Mouse (Mus musculus) intestine, embryonic 14.5 days (tissue): Measurements from ENCODE around the gene Ugt1a9. TPM values are rescaled to one million over a fixed set of nuclear protein-coding genes. Genes with fewer than 3 reads are reported as not detected.
"Not testable (repeated sequence)": the region's sequence is repeated elsewhere in the genome, so short reads cannot be mapped to it uniquely, and the experiment has no call there.

Experiments
- ATAC-seq: fragments of 200-750 bp; cut with Nextera tagmentation; replicated peaks from 2 replicates; pipeline ENCODE4 v1.8.0; 2017; ENCODE audit warnings: low read depth, moderate number of reproducible peaks, moderate TSS enrichment, moderate library complexity; ENCODE audit not compliant: low FRiP score, low TSS enrichment
- DNase-seq: peaks from one replicate; pipeline ENCODE4 v3.0.0-alpha.2; 2018; ENCODE audit warnings: low spot score
- H3K27ac ChIP-seq: fragments of 300-500 bp; sonication (generic); 2 replicates; pipeline ENCODE4 v1.5.1; 2014; ENCODE audit warnings: low read depth, mild to moderate bottlenecking, control low read depth
- H3K27me3 ChIP-seq: fragments of 300-500 bp; sonication (generic); replicated peaks from 2 replicates; pipeline ENCODE4 v1.6.1; 2014; ENCODE audit warnings: low read length, control low read depth; ENCODE audit not compliant: control insufficient read depth, insufficient read depth
- H3K36me3 ChIP-seq: fragments of 300-500 bp; sonication (generic); 2 replicates; pipeline ENCODE4 v1.6.1; 2014; ENCODE audit warnings: low read length, control low read depth; ENCODE audit not compliant: control insufficient read depth, insufficient read depth
- H3K4me1 ChIP-seq: fragments of 300-500 bp; sonication (generic); replicated peaks from 2 replicates; pipeline ENCODE4 v1.6.1; 2014; ENCODE audit warnings: low read length, control low read depth, mixed read lengths; ENCODE audit not compliant: control insufficient read depth, insufficient read depth
- H3K4me2 ChIP-seq: fragments of 300-500 bp; sonication (generic); 2 replicates; pipeline ENCODE4 v1.6.1; 2014; ENCODE audit warnings: low read length
- H3K4me3 ChIP-seq: fragments of 300-500 bp; sonication (generic); 2 replicates; pipeline ENCODE4 v1.5.1; 2014; ENCODE audit warnings: low read depth, low read length, control low read depth, mixed read lengths
- H3K9ac ChIP-seq: fragments of 300-500 bp; sonication (generic); 2 replicates; pipeline ENCODE4 v1.6.1; 2014; ENCODE audit warnings: mild to moderate bottlenecking, low read length
- H3K9me3 ChIP-seq: fragments of 300-500 bp; sonication (generic); 2 replicates; pipeline ENCODE4 v1.6.1; 2016; ENCODE audit warnings: low read length, control low read depth; ENCODE audit not compliant: control insufficient read depth
- WGBS: fragments of 180-500 bp; shearing (Covaris S2); extraction: QIAGEN DNeasy Blood & Tissue Kit; methylation state at CpG from one replicate; pipeline ENCODE4 v1.1.7; 2014; 5-methylcytosine and 5-hydroxymethylcytosine counted together
- polyA plus RNA-seq: library from polyadenylated mRNA; unstranded; fragments of >200 nt; fragmentation: Nextera tagmentation; extraction: Ambion mirVana; gene quantifications from 2 replicates; pipeline ENCODE4 v1.2.1, GENCODE M21; 2014

The Ugt1a9 gene
- polyA plus RNA-seq, 1 experiment from 2014 or later, result 0.32 TPM

GRCm38 (mm10) chr1:88137264-88137663, 66.7 kb downstream of the Ugt1a9 start:
- Histone ChIP-seq H3K4me3 (no peak overlapping the region), H3K27me3 (no peaks in the 10 kb centered on the region), H3K9me3 (no peaks in the 10 kb centered on the region), H3K4me1 (no peaks in the 10 kb centered on the region), H3K4me2 (no peak overlapping the region), H3K9ac (no peak overlapping the region), H3K27ac (no peak overlapping the region), H3K36me3 (no peaks in the 10 kb centered on the region)
- no peak for ATAC-seq
- 83% methylated on average over 3 of the region's 3 CpGs for WGBS
- no peak for DNase-seq

- no peaks in the 10 kb centered on the region for H3K4me1 ChIP-seq
- no peak overlapping the region for H3K9ac ChIP-seq
- no peaks in the 10 kb centered on the region for H3K9me3 ChIP-seq
- no peak overlapping the region for H3K4me2 ChIP-seq
- 73% methylated on average over 1 of the region's 1 CpGs for WGBS
- H3K4me3 ChIP-seq, result no peak overlapping the region
- no peak for ATAC-seq
- no peak for DNase-seq
- H3K27me3 ChIP-seq, result no peaks in the 10 kb centered on the region
- H3K36me3 ChIP-seq, result no peaks in the 10 kb centered on the region
- no peak overlapping the region for H3K27ac ChIP-seq
Measured at GRCm38 (mm10) chr1:88138145-88138544, 67.5 kb downstream of the Ugt1a9 start.

- not testable (repeated sequence) for H3K4me3 ChIP-seq, H3K4me1 ChIP-seq, H3K9me3 ChIP-seq, DNase-seq, H3K36me3 ChIP-seq, H3K27ac ChIP-seq, H3K4me2 ChIP-seq, H3K9ac ChIP-seq, H3K27me3 ChIP-seq
- peak; percentile 81 for ATAC-seq
- 33% methylated on average over 1 of the region's 1 CpGs for WGBS
Measured at GRCm38 (mm10) chr1:88140492-88140891, 69.9 kb downstream of the Ugt1a9 start.

GRCm38 (mm10) chr1:88143966-88144675, 73.5 kb downstream of the Ugt1a9 start:
- not testable (repeated sequence) for H3K4me1 ChIP-seq, H3K9me3 ChIP-seq, H3K27me3 ChIP-seq, H3K4me3 ChIP-seq, ATAC-seq, H3K36me3 ChIP-seq, DNase-seq, H3K4me2 ChIP-seq, H3K27ac ChIP-seq, H3K9ac ChIP-seq
- 6% methylated on average over 4 of the region's 5 CpGs for WGBS

- not testable (repeated sequence) for H3K9me3 ChIP-seq, H3K4me3 ChIP-seq, H3K4me2 ChIP-seq, DNase-seq, H3K9ac ChIP-seq, H3K27me3 ChIP-seq, ATAC-seq, H3K27ac ChIP-seq, H3K36me3 ChIP-seq, H3K4me1 ChIP-seq
- 61% methylated on average over 2 of the region's 2 CpGs for WGBS
Measured at GRCm38 (mm10) chr1:88145278-88145677, 74.7 kb downstream of the Ugt1a9 start.

- H3K9ac ChIP-seq, H3K9me3 ChIP-seq, H3K27ac ChIP-seq, H3K4me1 ChIP-seq, DNase-seq, H3K4me3 ChIP-seq, ATAC-seq, H3K27me3 ChIP-seq, H3K4me2 ChIP-seq, H3K36me3 ChIP-seq: not testable (repeated sequence)
- 78% methylated on average over 2 of the region's 2 CpGs for WGBS
Measured at GRCm38 (mm10) chr1:88150133-88150532, 79.5 kb downstream of the Ugt1a9 start.

- Histone ChIP-seq H3K4me1 (no peaks in the 10 kb centered on the region), H3K9me3 (no peaks in the 10 kb centered on the region), H3K4me3 (no peak overlapping the region), H3K27ac (no peak overlapping the region), H3K9ac (no peak overlapping the region), H3K27me3 (no peaks in the 10 kb centered on the region), H3K36me3 (no peaks in the 10 kb centered on the region), H3K4me2 (no peak overlapping the region)
- DNase-seq (no peak), ATAC-seq (no peak)
- WGBS, result 61% methylated on average over 2 of the region's 2 CpGs
Measured at GRCm38 (mm10) chr1:88158430-88158829, 87.8 kb downstream of the Ugt1a9 start.

GRCm38 (mm10) chr1:88165711-88166110, 95.1 kb downstream of the Ugt1a9 start, which contains the start of gene Ugt1a5:
Gene Ugt1a5 (plus strand): TSS chr1:88166012.
- no peaks in the 10 kb centered on the region for H3K27me3 ChIP-seq
- no peaks in the 10 kb centered on the region for H3K9me3 ChIP-seq
- no peak for DNase-seq
- 73% methylated on average over 5 of the region's 5 CpGs for WGBS
- no peak within 1 kb of the TSS for H3K4me2 ChIP-seq
- no peak for ATAC-seq
- H3K27ac ChIP-seq, result no peak within 1 kb of the TSS
- H3K4me1 ChIP-seq, result no peaks in the 10 kb centered on the region
- no peaks in the 10 kb centered on the region for H3K36me3 ChIP-seq
- no peak within 1 kb of the TSS for H3K4me3 ChIP-seq
- H3K9ac ChIP-seq, result no peak within 1 kb of the TSS

- not testable (repeated sequence) for ATAC-seq
Measured at GRCm38 (mm10) chr1:88172190-88172589, 101.6 kb downstream of the Ugt1a9 start.

More at GRCm38 (mm10) chr1:88172190-88172589, 101.6 kb downstream of the Ugt1a9 start:
- 86% methylated on average over 5 of the region's 7 CpGs for WGBS
- not testable (repeated sequence) for H3K27ac ChIP-seq, H3K36me3 ChIP-seq, H3K9me3 ChIP-seq, H3K9ac ChIP-seq, DNase-seq, H3K27me3 ChIP-seq, H3K4me3 ChIP-seq, H3K4me2 ChIP-seq, H3K4me1 ChIP-seq
